Mouse (Mus musculus) ovary, adult 10 weeks (tissue): ENCODE data around the gene Togaram1. TPM values are rescaled to one million over a fixed set of nuclear protein-coding genes. Genes with fewer than 3 reads are reported as not detected.

ENCODE experiments used
- polyA plus RNA-seq: library from polyadenylated mRNA; stranded (reverse); fragments of 350-450 nt; fragmentation: Illumina TruSeq; extraction: RNeasy Lipid Tissue Mini Kit (QIAGEN cat#74804); gene quantifications from one replicate; pipeline ENCODE4 v1.2.3, GENCODE M21; 2014

Togaram1 gene
- 121 TPM for polyA plus RNA-seq

DNA sequence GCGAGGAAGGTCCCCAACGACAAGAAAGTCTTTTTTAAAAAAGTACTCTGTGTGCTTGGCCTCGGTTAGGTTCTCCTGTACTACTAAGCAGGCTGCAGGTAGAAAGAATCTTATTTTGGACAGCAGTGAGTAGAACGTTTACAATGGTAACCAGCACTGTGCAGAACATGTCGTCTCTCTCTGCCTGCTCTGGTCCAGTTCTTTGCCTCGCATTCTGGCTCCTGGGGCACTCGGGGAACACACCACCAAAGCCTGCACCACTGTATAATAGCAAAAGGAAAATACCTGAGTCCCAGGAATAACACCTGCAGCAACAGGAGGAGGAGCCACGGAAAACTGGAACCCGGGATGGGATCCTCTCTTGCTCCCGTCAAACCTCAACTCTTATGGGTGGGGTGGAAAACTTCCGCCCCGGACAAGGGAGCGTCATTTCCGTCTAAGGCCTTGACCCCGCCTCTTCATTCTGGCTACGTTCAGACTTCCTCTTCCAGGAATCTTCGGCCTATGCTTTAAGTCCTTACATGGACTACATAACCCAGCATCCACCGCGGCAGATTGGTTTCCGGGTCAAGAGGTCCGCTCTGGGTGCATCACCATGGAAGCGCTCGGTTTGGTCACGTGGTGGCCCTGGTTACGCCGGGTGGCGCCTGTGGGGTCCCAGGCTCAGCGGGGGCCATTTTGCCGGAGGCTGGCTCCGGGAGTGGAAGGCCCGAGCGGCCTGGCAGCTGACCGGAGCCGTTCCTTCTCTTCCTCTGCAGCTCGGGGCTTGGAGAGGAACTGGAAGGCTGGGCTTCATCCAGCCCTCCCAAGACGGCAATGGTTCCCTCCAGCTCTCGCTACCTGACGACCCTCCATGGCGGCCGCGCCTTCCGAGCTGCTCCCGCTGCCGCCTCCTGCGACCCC, at the start of gene Togaram1, which contains the start of gene Klhl28:
TSS of gene Togaram1 (plus strand) at position 681 of the 903 bp plus-strand sequence.
TSS of gene Klhl28 (minus strand) at position 411 of the 903 bp plus-strand sequence.

DNA sequence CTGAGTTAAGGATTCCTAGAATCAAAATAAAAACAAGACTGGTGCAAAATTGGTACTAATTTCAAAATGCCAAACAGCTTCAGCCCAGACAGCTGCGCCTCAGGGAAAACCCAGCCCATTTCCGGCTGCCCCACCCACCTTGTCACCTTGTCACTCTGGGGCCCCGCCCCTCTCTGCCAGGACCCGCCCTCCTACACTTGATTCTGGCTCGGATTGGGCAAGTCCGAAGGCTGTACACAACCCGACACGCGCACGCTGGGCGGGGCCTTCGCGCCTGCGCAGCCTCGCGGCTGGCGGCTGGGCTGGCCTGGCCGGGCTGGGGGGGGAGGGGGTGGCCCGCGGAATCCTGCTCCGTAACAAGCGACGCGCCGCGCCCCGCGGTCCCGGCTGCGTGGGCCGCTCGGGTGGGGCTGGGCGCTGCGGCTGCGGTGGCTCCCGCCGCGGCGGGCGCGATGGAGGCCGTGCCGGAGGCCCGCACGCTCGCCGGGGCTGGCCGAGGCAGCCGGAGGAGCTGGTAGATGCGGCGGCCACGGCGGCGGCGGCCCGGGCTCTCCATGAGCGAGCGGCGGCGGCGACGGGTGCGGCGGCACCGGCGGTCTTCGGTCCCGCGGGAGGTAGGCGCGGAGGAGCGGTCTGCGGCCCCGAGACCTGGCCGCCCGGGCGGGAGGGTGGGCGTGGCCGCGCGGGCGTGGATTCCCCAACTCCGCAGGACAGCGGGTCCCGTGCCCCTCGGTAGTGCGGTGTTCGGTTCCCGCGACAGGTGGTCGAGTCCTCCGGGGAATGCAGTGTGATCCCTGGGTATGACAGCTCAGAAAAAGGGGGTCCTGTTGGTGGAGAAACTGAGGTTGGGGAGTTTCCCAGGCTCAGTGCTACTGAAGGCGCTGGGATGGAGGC, 47.8 kb upstream of the Togaram1 start, which contains the start of gene Gm527:
TSS of gene Gm527 (plus strand) at position 329 of the 894 bp plus-strand sequence.

DNA sequence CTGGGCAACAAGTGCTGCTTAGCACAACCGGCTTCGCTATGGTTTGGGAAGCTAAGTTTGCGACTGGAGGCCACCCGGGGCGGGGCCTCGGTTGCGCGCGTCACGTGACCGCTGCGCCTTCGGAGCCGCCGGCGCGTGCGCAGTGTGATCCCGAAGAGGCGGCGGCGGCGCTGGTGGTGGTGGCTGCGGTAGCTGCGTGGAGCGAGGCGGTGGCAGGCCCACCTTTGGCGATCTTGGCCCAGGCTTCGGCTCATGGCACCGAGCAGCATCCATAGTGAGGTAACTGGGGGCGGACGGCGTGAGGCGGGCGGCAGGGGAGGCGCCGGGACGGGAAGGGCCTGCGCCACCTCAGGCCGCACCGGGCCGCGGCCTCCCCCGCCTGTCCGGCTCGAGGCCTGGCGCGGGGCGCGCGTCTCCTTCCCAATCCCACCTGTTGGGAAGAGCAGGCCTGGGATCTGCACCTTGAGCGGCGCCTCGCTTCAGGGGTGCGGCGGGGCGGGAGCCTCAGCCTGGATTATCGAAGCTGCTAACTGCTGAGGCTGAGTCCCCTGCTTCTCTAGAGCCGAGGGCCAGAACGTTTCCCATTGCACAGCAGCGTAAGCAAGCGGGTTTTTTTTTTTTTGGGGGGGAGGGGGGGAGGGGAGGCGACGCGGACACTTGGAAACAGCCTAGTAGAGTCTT, 70.7 kb downstream of the Togaram1 start, which contains the start of gene Prpf39:
TSS of gene Prpf39 (plus strand) at position 144 of the 681 bp plus-strand sequence.

Other genes starting within 250 kb of the Togaram1 start
- 53.7 TPM for gene Gm527, start 47.9 kb upstream of the Togaram1 start, polyA plus RNA-seq
- 43.4 TPM for gene Klhl28, start 270 bp upstream of the Togaram1 start, polyA plus RNA-seq
- gene Prpf39, start 70.5 kb downstream of the Togaram1 start, polyA plus RNA-seq, result 110 TPM
- 539 TPM for gene Fkbp3, start 108.2 kb downstream of the Togaram1 start, polyA plus RNA-seq
- gene Fancm, start 109.8 kb downstream of the Togaram1 start, polyA plus RNA-seq, result 12.4 TPM
- 51.3 TPM for gene Mis18bp1, start 206.8 kb downstream of the Togaram1 start, polyA plus RNA-seq